Mouse (Mus musculus) hindbrain, embryonic 10.5 days (tissue): ENCODE measurements at regions not wholly inside any gene's neighbourhood (a gene's known extent, or its start where the extent isn't known, plus 50 kb on each side); places are given as distances from the start of the nearest gene placed in this dataset.
"Not testable (repeated sequence)": the region's sequence is repeated elsewhere in the genome, so short reads cannot be mapped to it uniquely, and the experiment has no call there.

Experiments used
- DNase-seq: peaks from one replicate; pipeline ENCODE4 v3.0.0-alpha.2; 2017; ENCODE audit warnings: low spot score
- H3K27ac ChIP-seq: fragments of 300-500 bp; sonication (generic); 2 replicates; pipeline ENCODE4 v1.5.1; 2016; ENCODE audit warnings: mild to moderate bottlenecking, moderate library complexity
- H3K27me3 ChIP-seq: fragments of 300-500 bp; sonication (generic); 2 replicates; pipeline ENCODE4 v1.6.1; 2016; ENCODE audit warnings: mild to moderate bottlenecking; ENCODE audit not compliant: poor library complexity, insufficient read depth, severe bottlenecking
- H3K36me3 ChIP-seq: fragments of 300-500 bp; sonication (generic); 2 replicates; pipeline ENCODE4 v1.6.1; 2016; ENCODE audit warnings: mild to moderate bottlenecking, moderate library complexity
- H3K4me1 ChIP-seq: fragments of 300-500 bp; sonication (generic); replicated peaks from 2 replicates; pipeline ENCODE4 v1.6.1; 2016; ENCODE audit warnings: mild to moderate bottlenecking
- H3K4me3 ChIP-seq: fragments of 300-500 bp; sonication (generic); 2 replicates; pipeline ENCODE4 v1.5.1; 2016; ENCODE audit warnings: mild to moderate bottlenecking, moderate library complexity
- H3K9me3 ChIP-seq: fragments of 300-500 bp; sonication (generic); 2 replicates; pipeline ENCODE4 v1.6.1; 2016; ENCODE audit warnings: mild to moderate bottlenecking, moderate library complexity
- WGBS: fragments of 180-500 bp; shearing (Covaris S2); methylation state at CpG from one replicate; pipeline ENCODE4 v1.1.7; 2016; 5-methylcytosine and 5-hydroxymethylcytosine counted together

- Histone ChIP-seq H3K4me1 (no peaks in the 10 kb centered on the region), H3K4me3 (no peak overlapping the region), H3K9me3 (no peaks in the 10 kb centered on the region), H3K36me3 (no peaks in the 10 kb centered on the region), H3K27ac (no peak overlapping the region), H3K27me3 (no peaks in the 10 kb centered on the region)
- 64% methylated on average over 4 of the region's 4 CpGs for WGBS
- no peak for DNase-seq
Measured at GRCm38 (mm10) chr8:113502671-113503070, 132.7 kb upstream of the Mon1b start.

GRCm38 (mm10) chr8:113512856-113513255 is 122.5 kb upstream of the Mon1b start:
- no peak for DNase-seq
- WGBS, result 95% methylated on average over 4 of the region's 4 CpGs
- no peak overlapping the region for H3K4me3 ChIP-seq
- peaks cover 4% of the 10 kb centered on the region; the same call in 1 of the 2 replicates for H3K4me1 ChIP-seq
- no peaks in the 10 kb centered on the region for H3K9me3 ChIP-seq
- H3K36me3 ChIP-seq, result no peaks in the 10 kb centered on the region
- H3K27ac ChIP-seq, result no peak overlapping the region
- no peaks in the 10 kb centered on the region for H3K27me3 ChIP-seq

- 74% methylated on average over 14 of the region's 14 CpGs for WGBS
- Histone ChIP-seq H3K27ac (peak overlapping the region; percentile 50; the same call in 1 of the 2 replicates), H3K4me1 (peaks cover 4% of the 10 kb centered on the region; the same call in 1 of the 2 replicates), H3K4me3 (no peak overlapping the region), H3K27me3 (no peaks in the 10 kb centered on the region), H3K9me3 (no peaks in the 10 kb centered on the region), H3K36me3 (no peaks in the 10 kb centered on the region)
- no peak for DNase-seq
Measured at GRCm38 (mm10) chr8:113513886-113514730, 121.3 kb upstream of the Mon1b start.

GRCm38 (mm10) chr8:113514731-113515375 is 120.5 kb upstream of the Mon1b start:
- H3K27me3 ChIP-seq, H3K4me1 ChIP-seq, H3K36me3 ChIP-seq, H3K9me3 ChIP-seq, DNase-seq, H3K4me3 ChIP-seq, H3K27ac ChIP-seq: not testable (repeated sequence)
- 73% methylated on average over 4 of the region's 4 CpGs for WGBS

- WGBS, result 89% methylated on average over 7 of the region's 7 CpGs
- no peak overlapping the region for H3K27ac ChIP-seq
- H3K36me3 ChIP-seq, result no peaks in the 10 kb centered on the region
- peaks cover 4% of the 10 kb centered on the region; the same call in 1 of the 2 replicates for H3K4me1 ChIP-seq
- no peaks in the 10 kb centered on the region for H3K27me3 ChIP-seq
- DNase-seq, result no peak
- H3K9me3 ChIP-seq, result no peaks in the 10 kb centered on the region
- no peak overlapping the region for H3K4me3 ChIP-seq
Measured at GRCm38 (mm10) chr8:113516176-113516575, 119.2 kb upstream of the Mon1b start.

- WGBS, result 86% methylated on average over 1 of the region's 1 CpGs
- Histone ChIP-seq H3K9me3 (no peaks in the 10 kb centered on the region), H3K27me3 (no peaks in the 10 kb centered on the region), H3K36me3 (no peaks in the 10 kb centered on the region), H3K4me3 (no peak overlapping the region), H3K4me1 (peaks cover 10% of the 10 kb centered on the region; the same call in 1 of the 2 replicates), H3K27ac (no peak overlapping the region)
- DNase-seq, result no peak
Measured at GRCm38 (mm10) chr8:113517912-113518311, 117.5 kb upstream of the Mon1b start.

GRCm38 (mm10) chr8:113523561-113523960 is 111.8 kb upstream of the Mon1b start:
- WGBS, result 50% methylated on average over 1 of the region's 1 CpGs
- no peak for DNase-seq

GRCm38 (mm10) chr8:113531116-113531665 is 104.2 kb upstream of the Mon1b start:
- Histone ChIP-seq H3K27me3 (no peaks in the 10 kb centered on the region), H3K36me3 (no peaks in the 10 kb centered on the region), H3K4me3 (no peak overlapping the region)

More at GRCm38 (mm10) chr8:113523561-113523960, 111.8 kb upstream of the Mon1b start:
- H3K4me1 ChIP-seq, result peaks cover 6% of the 10 kb centered on the region; the same call in 1 of the 2 replicates
- no peaks in the 10 kb centered on the region for H3K36me3 ChIP-seq
- no peaks in the 10 kb centered on the region for H3K9me3 ChIP-seq
- H3K27me3 ChIP-seq, result no peaks in the 10 kb centered on the region
- no peak overlapping the region for H3K27ac ChIP-seq
- no peak overlapping the region for H3K4me3 ChIP-seq

GRCm38 (mm10) chr8:113532881-113533280 is 102.5 kb upstream of the Mon1b start:
- no peaks in the 10 kb centered on the region for H3K27me3 ChIP-seq
- H3K4me1 ChIP-seq, result 0 out of 2 replicates have a peak, but pooled peaks cover 9% of the 10 kb centered on the region
- 55% methylated on average over 4 of the region's 4 CpGs for WGBS
- H3K9me3 ChIP-seq, result no peaks in the 10 kb centered on the region
- H3K36me3 ChIP-seq, result no peaks in the 10 kb centered on the region
- DNase-seq, result no peak
- no peak overlapping the region for H3K27ac ChIP-seq
- no peak overlapping the region for H3K4me3 ChIP-seq

More at GRCm38 (mm10) chr8:113531116-113531665, 104.2 kb upstream of the Mon1b start:
- 83% methylated on average over 10 of the region's 10 CpGs for WGBS
- DNase-seq, result no peak
- Histone ChIP-seq H3K4me1 (0 out of 2 replicates have a peak, but pooled peaks cover 9% of the 10 kb centered on the region), H3K27ac (no peak overlapping the region), H3K9me3 (no peaks in the 10 kb centered on the region)

- Histone ChIP-seq H3K27me3 (no peaks in the 10 kb centered on the region), H3K27ac (no peak overlapping the region), H3K9me3 (no peaks in the 10 kb centered on the region), H3K36me3 (no peaks in the 10 kb centered on the region), H3K4me1 (no peaks in the 10 kb centered on the region), H3K4me3 (no peak overlapping the region)
- DNase-seq, result no peak
- WGBS, result 88% methylated on average over 6 of the region's 6 CpGs
Measured at GRCm38 (mm10) chr8:113541437-113541836, 94.0 kb upstream of the Mon1b start.

GRCm38 (mm10) chr8:113542082-113542481 is 93.3 kb upstream of the Mon1b start:
- H3K4me3 ChIP-seq, result no peak overlapping the region
- no peaks in the 10 kb centered on the region for H3K27me3 ChIP-seq
- no peaks in the 10 kb centered on the region for H3K36me3 ChIP-seq
- no peak for DNase-seq
- 89% methylated on average over 3 of the region's 3 CpGs for WGBS
- H3K4me1 ChIP-seq, result no peaks in the 10 kb centered on the region
- no peaks in the 10 kb centered on the region for H3K9me3 ChIP-seq
- H3K27ac ChIP-seq, result no peak overlapping the region

GRCm38 (mm10) chr8:113542713-113543112 is 92.7 kb upstream of the Mon1b start:
- Histone ChIP-seq H3K4me1 (no peaks in the 10 kb centered on the region), H3K36me3 (no peaks in the 10 kb centered on the region), H3K9me3 (no peaks in the 10 kb centered on the region), H3K27me3 (no peaks in the 10 kb centered on the region), H3K4me3 (no peak overlapping the region), H3K27ac (no peak overlapping the region)
- DNase-seq, result no peak
- 83% methylated on average over 2 of the region's 2 CpGs for WGBS

- Histone ChIP-seq H3K4me1 (peaks cover under 1% of the 10 kb centered on the region), H3K9me3 (no peaks in the 10 kb centered on the region), H3K4me3 (no peak overlapping the region), H3K27ac (no peak overlapping the region), H3K27me3 (no peaks in the 10 kb centered on the region), H3K36me3 (no peaks in the 10 kb centered on the region)
- 88% methylated on average over 7 of the region's 7 CpGs for WGBS
- no peak for DNase-seq
Measured at GRCm38 (mm10) chr8:113549200-113549599, 86.2 kb upstream of the Mon1b start.
